Mouse (Mus musculus) heart, embryonic 11.5 days (tissue): ENCODE data around the gene Pstk. TPM values are rescaled to one million over a fixed set of nuclear protein-coding genes. Genes with fewer than 3 reads are reported as not detected.
"Not testable (repeated sequence)": the region's sequence is repeated elsewhere in the genome, so short reads cannot be mapped to it uniquely, and the experiment has no call there.

ENCODE experiments used
- ATAC-seq: fragments of 200-750 bp; cut with Nextera tagmentation; replicated peaks from 2 replicates; pipeline ENCODE4 v1.8.0; 2017; ENCODE audit warnings: moderate library complexity; ENCODE audit not compliant: insufficient number of reproducible peaks, low FRiP score, low TSS enrichment
- H3K27ac ChIP-seq: fragments of 300-500 bp; sonication (generic); 2 replicates; pipeline ENCODE4 v1.5.1; 2014; ENCODE audit warnings: mild to moderate bottlenecking, low read depth, low read length
- H3K27me3 ChIP-seq: fragments of 300-500 bp; sonication (generic); 2 replicates; pipeline ENCODE4 v1.6.1; 2014; ENCODE audit warnings: mild to moderate bottlenecking, low read length, mixed read lengths; ENCODE audit not compliant: control insufficient read depth, insufficient read depth
- H3K36me3 ChIP-seq: fragments of 300-500 bp; sonication (generic); 2 replicates; pipeline ENCODE4 v1.6.1; 2014; ENCODE audit warnings: mild to moderate bottlenecking, low read length, moderate library complexity, mixed read lengths; ENCODE audit not compliant: control insufficient read depth, insufficient read depth
- H3K4me1 ChIP-seq: fragments of 300-500 bp; sonication (generic); 2 replicates; pipeline ENCODE4 v1.6.1; 2014; ENCODE audit warnings: low read length; ENCODE audit not compliant: control insufficient read depth, insufficient read depth
- H3K4me2 ChIP-seq: fragments of 300-500 bp; sonication (generic); 2 replicates; pipeline ENCODE4 v1.6.1; 2014; ENCODE audit warnings: mild to moderate bottlenecking, moderate library complexity
- H3K4me3 ChIP-seq: fragments of 300-500 bp; sonication (generic); 2 replicates; pipeline ENCODE4 v1.5.1; 2014; ENCODE audit warnings: low read depth, low read length
- H3K9ac ChIP-seq: fragments of 300-500 bp; sonication (generic); 2 replicates; pipeline ENCODE4 v1.6.1; 2014; ENCODE audit warnings: mild to moderate bottlenecking, low read depth, low read length, moderate library complexity
- H3K9me3 ChIP-seq: fragments of 300-500 bp; sonication (generic); replicated peaks from 2 replicates; pipeline ENCODE4 v1.6.1; 2016; ENCODE audit warnings: low read length; ENCODE audit not compliant: control insufficient read depth
- WGBS: fragments of 180-500 bp; shearing (Covaris S2); extraction: QIAGEN DNeasy Blood & Tissue Kit; methylation state at CpG from one replicate; pipeline ENCODE4 v1.1.7; 2014; ENCODE audit not compliant: insufficient replicate concordance; 5-methylcytosine and 5-hydroxymethylcytosine counted together
- polyA plus RNA-seq: library from polyadenylated mRNA; unstranded; fragments of >200 nt; fragmentation: Nextera tagmentation; extraction: Ambion mirVana; gene quantifications from 2 replicates; pipeline ENCODE4 v1.2.1, GENCODE M21; 2014

The Pstk gene
- polyA plus RNA-seq, 1 experiment from 2014 or later = 94.3 TPM

GRCm38 (mm10) chr7:131409988-131410385, 39.0 kb downstream of the Pstk start:
- ATAC-seq = peak; percentile 56
- H3K4me1 ChIP-seq = peaks cover 10% of the 10 kb centered on the region
- no peaks in the 10 kb centered on the region for H3K9me3 ChIP-seq
- H3K27me3 ChIP-seq = no peaks in the 10 kb centered on the region
- WGBS = under 1% methylated on average over 38 of the region's 38 CpGs
- peak overlapping the region; percentile 98 for H3K9ac ChIP-seq
- peak overlapping the region; percentile 77 for H3K4me2 ChIP-seq
- no peaks in the 10 kb centered on the region for H3K36me3 ChIP-seq
- H3K27ac ChIP-seq = peak overlapping the region; percentile 54
- H3K4me3 ChIP-seq = peak overlapping the region; percentile 99

- H3K27me3 ChIP-seq = no peaks in the 10 kb centered on the region
- H3K36me3 ChIP-seq = no peaks in the 10 kb centered on the region
- ATAC-seq = peak; percentile 98
- peak within 1 kb of the TSS; percentile 98 for H3K9ac ChIP-seq
- H3K4me2 ChIP-seq = peak within 1 kb of the TSS; percentile 77
- peaks cover 10% of the 10 kb centered on the region for H3K4me1 ChIP-seq
- peak within 1 kb of the TSS; percentile 99 for H3K4me3 ChIP-seq
- WGBS = under 1% methylated on average over 42 of the region's 42 CpGs
- peak within 1 kb of the TSS; percentile 54 for H3K27ac ChIP-seq
- no peaks in the 10 kb centered on the region for H3K9me3 ChIP-seq
Observed at GRCm38 (mm10) chr7:131410416-131411058, 39.6 kb downstream of the Pstk start, which contains the start of the genes Ikzf5 and Acadsb. Gene Ikzf5 (minus strand): TSS chr7:131410521. Gene Acadsb (plus strand): TSS chr7:131410601.

GRCm38 (mm10) chr7:131411221-131411940, 40.4 kb downstream of the Pstk start:
- ATAC-seq = no peak
- H3K9me3 ChIP-seq = no peaks in the 10 kb centered on the region
- no peak overlapping the region for H3K27ac ChIP-seq
- WGBS = 48% methylated on average over 10 of the region's 10 CpGs
- H3K4me2 ChIP-seq = peak overlapping the region; percentile 77
- H3K4me1 ChIP-seq = peaks cover 10% of the 10 kb centered on the region
- H3K4me3 ChIP-seq = peak overlapping the region; percentile 99
- H3K27me3 ChIP-seq = no peaks in the 10 kb centered on the region
- H3K9ac ChIP-seq = peak overlapping the region; percentile 98; the same call in 1 of the 2 replicates
- no peaks in the 10 kb centered on the region for H3K36me3 ChIP-seq

GRCm38 (mm10) chr7:131411941-131412270, 41.0 kb downstream of the Pstk start:
- Histone ChIP-seq H3K9me3 (no peaks in the 10 kb centered on the region), H3K4me3 (no peak overlapping the region), H3K4me1 (peaks cover 10% of the 10 kb centered on the region), H3K9ac (no peak overlapping the region), H3K27me3 (no peaks in the 10 kb centered on the region), H3K36me3 (no peaks in the 10 kb centered on the region), H3K27ac (no peak overlapping the region), H3K4me2 (no peak overlapping the region; the same call in 1 of the 2 replicates)
- 55% methylated on average over 2 of the region's 2 CpGs for WGBS
- no peak for ATAC-seq

DNA sequence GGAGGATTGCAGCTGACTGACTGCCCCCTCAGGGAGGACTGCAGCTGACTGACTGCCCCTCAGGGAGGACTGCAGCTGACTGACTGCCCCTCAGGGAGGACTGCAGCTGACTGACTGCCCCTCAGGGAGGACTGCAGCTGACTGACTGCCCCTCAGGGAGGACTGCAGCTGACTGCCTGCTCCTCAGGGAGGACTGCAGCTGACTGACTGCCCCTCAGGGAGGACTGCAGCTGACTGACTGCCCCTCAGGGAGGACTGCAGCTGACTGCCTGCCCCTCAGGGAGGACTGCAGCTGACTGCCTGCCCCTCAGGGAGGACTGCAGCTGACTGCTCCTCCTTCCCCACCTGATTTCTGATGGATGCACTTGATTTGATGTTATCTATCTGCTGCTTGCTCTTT, 45.8 kb downstream of the Pstk start:
- H3K9ac ChIP-seq, H3K4me3 ChIP-seq, ATAC-seq, H3K36me3 ChIP-seq, H3K4me1 ChIP-seq, H3K27me3 ChIP-seq, H3K9me3 ChIP-seq, H3K27ac ChIP-seq, H3K4me2 ChIP-seq: not testable (repeated sequence)

- Histone ChIP-seq H3K27me3 (no peaks in the 10 kb centered on the region), H3K9me3 (no peaks in the 10 kb centered on the region), H3K9ac (no peak overlapping the region), H3K4me3 (no peak overlapping the region), H3K4me1 (no peaks in the 10 kb centered on the region), H3K4me2 (no peak overlapping the region), H3K36me3 (no peaks in the 10 kb centered on the region), H3K27ac (no peak overlapping the region)
- ATAC-seq = no peak
Observed at GRCm38 (mm10) chr7:131417605-131418004, 46.7 kb downstream of the Pstk start.

- Histone ChIP-seq H3K9me3 (no peaks in the 10 kb centered on the region), H3K4me3 (no peak overlapping the region), H3K36me3 (peaks cover 3% of the 10 kb centered on the region; the same call in 1 of the 2 replicates), H3K27me3 (no peaks in the 10 kb centered on the region), H3K9ac (no peak overlapping the region), H3K4me1 (no peaks in the 10 kb centered on the region), H3K4me2 (peak overlapping the region; percentile 11; the same call in 1 of the 2 replicates), H3K27ac (no peak overlapping the region)
- 46% methylated on average over 2 of the region's 2 CpGs for WGBS
- peak; percentile 92 for ATAC-seq
Observed at GRCm38 (mm10) chr7:131424912-131425311, 54.0 kb downstream of the Pstk start.

- Histone ChIP-seq H3K27me3 (no peaks in the 10 kb centered on the region), H3K4me2 (no peak overlapping the region), H3K4me1 (no peaks in the 10 kb centered on the region), H3K36me3 (peaks cover 8% of the 10 kb centered on the region), H3K9me3 (no peaks in the 10 kb centered on the region), H3K4me3 (no peak overlapping the region), H3K27ac (no peak overlapping the region), H3K9ac (no peak overlapping the region)
- WGBS = 87% methylated on average over 5 of the region's 5 CpGs
- ATAC-seq = no peak
Observed at GRCm38 (mm10) chr7:131427331-131427730, 56.4 kb downstream of the Pstk start.

GRCm38 (mm10) chr7:131432244-131432643, 61.3 kb downstream of the Pstk start:
- Histone ChIP-seq H3K27me3 (no peaks in the 10 kb centered on the region), H3K27ac (no peak overlapping the region), H3K9ac (no peak overlapping the region), H3K9me3 (no peaks in the 10 kb centered on the region), H3K4me3 (no peak overlapping the region), H3K36me3 (peaks cover 8% of the 10 kb centered on the region), H3K4me2 (no peak overlapping the region), H3K4me1 (no peaks in the 10 kb centered on the region)
- ATAC-seq = no peak; the same call in 1 of the 2 replicates
- WGBS = 26% methylated on average over 1 of the region's 1 CpGs
